19 mouse cellular contexts compared by ENCODE assay signal in genomic region chr4:84431677-84432515, GRCm38 (mm10).
A peak's percentile ranks its signal among the peaks of the same experiment; 100 is the strongest.
DNase-seq lines count a peak whose midpoint lies in the region; ATAC-seq and TF ChIP-seq lines count a peak whose summit lies in the region.
"Had no signal": no experiment of that assay in that cellular context is flagged by ENCODE, and none has a peak within 500 bp of the region (broad histone marks: within the 10 kb centered on the region; RNA-seq: fewer than 3 reads in every experiment).

No protein-coding gene starts in this region.

- ATAC-seq in Patski = peak; percentile 8
- 0 out of 2 replicates have a peak, but pooled peaks have one; percentile 43 for ATAC-seq in intestine, embryonic 15.5 days
- ATAC-seq: hindbrain, embryonic 16.5 days; midbrain, embryonic 16.5 days had no signal

- no peak overlapping the region for H3ac ChIP-seq in myocyte (ENCODE audit: control insufficient read depth, insufficient read length)

- TF ChIP-seq POLR2A in myocyte (IDR thresholded peaks at IDR 0.05; ENCODE audit: insufficient read length, low read depth) = no peak

- in situ Hi-C loops in ES-E14 (cut with MboI; ENCODE audit: low sequenced_read_pairs in 2 of 2, unreplicated experiment in 2 of 2) (no loop called here), Patski (cut with MboI; ENCODE audit: low pct_unique_long_range_greater_than_20kb) (no loop called here)

- H3K4me3 ChIP-seq in ES-E14 (ENCODE audit: insufficient read depth in 1 of 2, low read depth in 1 of 2, low read length in 2 of 2, poor library complexity in 1 of 2, severe bottlenecking in 1 of 2) (no peak overlapping the region), myocyte (no peak overlapping the region)
- H3K4me3 ChIP-seq in intestine, embryonic 15.5 days (replicated peaks) = no peak overlapping the region
- H3K4me3 ChIP-seq: heart, embryonic 13.5 days; left cerebral cortex, adult 2 months; limb, embryonic 10.5 days had no signal

- WGBS in intestine, embryonic 15.5 days = 60% methylated on average over 6 of the region's 6 CpGs

- no peak overlapping the region for H3K9ac ChIP-seq in ES-E14 (ENCODE audit: insufficient read depth, low read depth, low read length, poor library complexity, severe bottlenecking)
- no peak overlapping the region for H3K9ac ChIP-seq in intestine, embryonic 15.5 days
- H3K9ac ChIP-seq: heart, embryonic 13.5 days had no signal

- H3K4me1 ChIP-seq in ES-E14 (ENCODE audit: control insufficient read depth in 2 of 2, insufficient read depth in 2 of 2, low read length in 2 of 2, poor library complexity in 1 of 2) = no peaks in the 10 kb centered on the region; a peak in 1 of 4 replicates
- H3K4me1 ChIP-seq in intestine, embryonic 15.5 days (replicated peaks) = peaks cover 3% of the 10 kb centered on the region; the same call in 1 of the 2 replicates
- H3K4me1 ChIP-seq: heart, embryonic 13.5 days had no signal

- H3K27me3 ChIP-seq in Patski (no peaks in the 10 kb centered on the region), myocyte (ENCODE audit: control insufficient read depth, insufficient read depth, insufficient read length) (no peaks in the 10 kb centered on the region)
- H3K27me3 ChIP-seq in intestine, embryonic 15.5 days (replicated peaks) = no peaks in the 10 kb centered on the region
- H3K27me3 ChIP-seq: heart, embryonic 13.5 days had no signal

- no peaks in the 10 kb centered on the region for H3K9me3 ChIP-seq in ES-E14 (ENCODE audit: control insufficient read depth, insufficient read depth, low read depth, low read length)
- no peaks in the 10 kb centered on the region for H3K9me3 ChIP-seq in intestine, embryonic 15.5 days
- H3K9me3 ChIP-seq: heart, embryonic 13.5 days; limb, embryonic 10.5 days had no signal

- no peak for TF ChIP-seq CTCF in Patski (IDR thresholded peaks at IDR 0.05)

- no peak overlapping the region for H3K4me2 ChIP-seq in intestine, embryonic 15.5 days (replicated peaks)
- no peak overlapping the region for H3K4me2 ChIP-seq in myocyte (ENCODE audit: low read depth)
- H3K4me2 ChIP-seq: heart, embryonic 13.5 days had no signal

- peak; percentile 11 for DNase-seq in ES-E14 (ENCODE audit: low read depth, low spot score)
- no peak for DNase-seq in Patski (ENCODE audit: low read depth, low spot score)
- no peak for DNase-seq in cerebellum, adult 11-12 months
- DNase-seq in lung, postnatal 4 days = no peak
- no peak for DNase-seq in urinary bladder, postnatal 4 days (ENCODE audit: low spot score in 2 of 2)
- DNase-seq: adrenal gland, adult 2 months; cerebellum, adult 9-11 months; embryo, embryonic 11 days; kidney, adult 2 months; kidney, postnatal 25 days; lung, adult 2 months; thymus, postnatal 25 days had no signal

- H3K79me2 ChIP-seq in myocyte (ENCODE audit: control insufficient read depth, insufficient read depth) = peaks cover 8% of the 10 kb centered on the region

- CTCF ChIA-PET in Patski (lab: Charles Lee) = no interaction called here

- POLR2A ChIA-PET in Patski (lab: Charles Lee) = no interaction called here

- H3K36me3 ChIP-seq in ES-E14 (ENCODE audit: control insufficient read depth, insufficient read depth, low read length, poor library complexity, severe bottlenecking) (no peaks in the 10 kb centered on the region), myocyte (ENCODE audit: control insufficient read depth, insufficient read depth) (no peaks in the 10 kb centered on the region)
- H3K36me3 ChIP-seq in intestine, embryonic 15.5 days = no peaks in the 10 kb centered on the region
- H3K36me3 ChIP-seq: heart, embryonic 13.5 days; limb, embryonic 10.5 days had no signal

- no peak overlapping the region for H3K27ac ChIP-seq in ES-E14 (ENCODE audit: insufficient read depth, low read depth, low read length, poor library complexity, severe bottlenecking)
- H3K27ac ChIP-seq in intestine, embryonic 15.5 days = no peak overlapping the region
- H3K27ac ChIP-seq: heart, embryonic 13.5 days; left cerebral cortex, adult 2 months; limb, embryonic 10.5 days had no signal

TF ChIP-seq in ES-E14, 5 proteins besides CTCF, POLR2A, EP300 and RAD21:
- TF ChIP-seq HCFC1 (IDR thresholded peaks at IDR 0.05; ENCODE audit: borderline replicate concordance, insufficient read depth, low read length) = no peak
- TF ChIP-seq ZNF384 (IDR thresholded peaks at IDR 0.05; ENCODE audit: low read depth, low read length) = no peak
- TF ChIP-seq ZC3H11A (IDR thresholded peaks at IDR 0.05; ENCODE audit: borderline replicate concordance, low read depth, low read length) = no peak
- no peak for TF ChIP-seq CHD2 (IDR thresholded peaks at IDR 0.05; ENCODE audit: low read depth, low read length)
- TF ChIP-seq MAFK (IDR thresholded peaks at IDR 0.05; ENCODE audit: insufficient read depth, low read depth, low read length) = no peak

TF ChIP-seq in myocyte, 11 proteins besides CTCF, POLR2A, EP300 and RAD21:
- no peak for TF ChIP-seq USF1 (IDR thresholded peaks at IDR 0.05; ENCODE audit: low read depth)
- 0 out of 2 replicates have a peak, but pooled peaks have one; percentile 22 for TF ChIP-seq CEBPB (IDR thresholded peaks at IDR 0.05; ENCODE audit: insufficient read depth, poor library complexity, severe bottlenecking)
TF ChIP-seq in myocyte: peak in this region for 1.
